Mouse (Mus musculus) hindbrain, embryonic 10.5 days (tissue): ENCODE results near the gene Bcap31. TPM values are rescaled to one million over a fixed set of nuclear protein-coding genes. Genes with fewer than 3 reads are reported as not detected.

Experiments used
- DNase-seq: peaks from one replicate; pipeline ENCODE4 v3.0.0-alpha.2; 2017; ENCODE audit warnings: low spot score
- H3K27ac ChIP-seq: fragments of 300-500 bp; sonication (generic); 2 replicates; pipeline ENCODE4 v1.5.1; 2016; ENCODE audit warnings: mild to moderate bottlenecking, moderate library complexity
- H3K27me3 ChIP-seq: fragments of 300-500 bp; sonication (generic); 2 replicates; pipeline ENCODE4 v1.6.1; 2016; ENCODE audit warnings: mild to moderate bottlenecking; ENCODE audit not compliant: poor library complexity, insufficient read depth, severe bottlenecking
- H3K36me3 ChIP-seq: fragments of 300-500 bp; sonication (generic); 2 replicates; pipeline ENCODE4 v1.6.1; 2016; ENCODE audit warnings: mild to moderate bottlenecking, moderate library complexity
- H3K4me1 ChIP-seq: fragments of 300-500 bp; sonication (generic); replicated peaks from 2 replicates; pipeline ENCODE4 v1.6.1; 2016; ENCODE audit warnings: mild to moderate bottlenecking
- H3K4me3 ChIP-seq: fragments of 300-500 bp; sonication (generic); 2 replicates; pipeline ENCODE4 v1.5.1; 2016; ENCODE audit warnings: mild to moderate bottlenecking, moderate library complexity
- H3K9me3 ChIP-seq: fragments of 300-500 bp; sonication (generic); 2 replicates; pipeline ENCODE4 v1.6.1; 2016; ENCODE audit warnings: mild to moderate bottlenecking, moderate library complexity
- WGBS: fragments of 180-500 bp; shearing (Covaris S2); methylation state at CpG from one replicate; pipeline ENCODE4 v1.1.7; 2016; 5-methylcytosine and 5-hydroxymethylcytosine counted together
- polyA plus RNA-seq: library from polyadenylated mRNA; unstranded; fragments of >200 nt; fragmentation: Nextera tagmentation; extraction: Ambion mirVana; gene quantifications from 2 replicates; pipeline ENCODE4 v1.2.1, GENCODE M21; 2016

Bcap31 gene
- polyA plus RNA-seq, 1 experiment from 2014 or later = 144 TPM

DNA sequence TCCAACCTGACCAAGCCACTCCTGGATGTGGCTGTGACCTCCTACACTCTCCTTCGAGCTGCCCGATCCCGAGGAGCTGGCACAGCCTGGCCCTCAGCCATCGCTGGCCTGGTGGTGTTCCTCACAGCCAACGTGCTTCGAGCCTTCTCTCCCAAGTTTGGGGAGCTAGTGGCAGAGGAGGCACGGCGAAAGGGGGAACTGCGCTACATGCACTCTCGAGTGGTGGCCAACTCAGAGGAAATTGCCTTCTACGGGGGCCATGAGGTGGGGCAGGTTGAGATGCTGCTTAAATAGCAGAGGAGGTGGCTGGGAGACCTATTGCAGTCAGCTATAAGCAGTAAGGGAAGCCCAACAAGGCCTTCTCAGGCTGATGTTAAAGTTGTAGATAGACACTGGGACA lies 1.7 kb upstream of the Bcap31 start:
- Histone ChIP-seq H3K36me3 (peaks cover 15% of the 10 kb centered on the region; the same call in 1 of the 2 replicates), H3K4me1 (peaks cover 34% of the 10 kb centered on the region), H3K4me3 (peak overlapping the region; percentile 60), H3K27me3 (peaks cover 6% of the 10 kb centered on the region), H3K27ac (peak overlapping the region; percentile 86; the same call in 1 of the 2 replicates), H3K9me3 (no peaks in the 10 kb centered on the region)
- WGBS = 79% methylated on average over 11 of the region's 11 CpGs
- no peak for DNase-seq

DNA sequence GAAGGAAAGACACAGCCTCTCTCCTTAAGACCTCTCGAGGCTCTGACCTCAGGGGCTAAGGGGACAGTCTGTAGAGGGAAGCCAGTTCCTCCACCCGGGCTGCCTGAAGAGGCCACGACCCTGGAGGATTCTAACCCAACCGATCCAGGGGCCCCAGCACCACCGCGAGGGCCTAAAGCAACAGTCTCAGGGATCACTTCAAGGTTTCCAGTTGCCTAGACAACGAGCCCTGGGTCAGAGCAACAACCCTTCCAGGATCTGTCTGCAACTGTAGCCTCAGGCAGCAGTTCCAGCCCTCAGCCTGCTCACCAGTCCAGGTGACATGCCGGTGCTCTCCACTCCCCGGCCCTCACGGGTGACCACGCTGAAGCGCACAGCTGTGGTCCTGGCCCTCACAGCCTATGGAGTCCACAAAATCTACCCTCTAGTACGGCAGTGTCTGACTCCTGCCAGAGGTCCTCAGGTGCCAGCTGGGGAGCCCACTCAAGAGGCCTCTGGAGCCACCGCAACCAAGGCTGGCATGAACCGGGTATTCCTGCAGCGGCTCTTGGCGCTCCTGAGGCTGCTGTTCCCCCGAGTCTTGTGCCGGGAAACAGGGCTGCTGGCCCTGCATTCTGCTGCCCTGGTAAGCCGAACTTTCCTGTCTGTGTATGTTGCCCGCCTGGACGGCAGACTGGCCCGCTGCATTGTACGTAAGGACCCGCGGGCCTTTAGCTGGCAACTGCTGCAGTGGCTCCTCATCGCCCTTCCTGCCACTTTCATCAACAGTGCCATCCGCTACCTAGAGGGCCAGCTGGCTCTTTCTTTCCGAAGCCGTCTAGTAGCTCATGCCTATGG lies 952 bp upstream of the Bcap31 start:
- 36% methylated on average over 30 of the region's 30 CpGs for WGBS
- peaks cover 34% of the 10 kb centered on the region for H3K4me1 ChIP-seq
- H3K36me3 ChIP-seq = peaks cover 22% of the 10 kb centered on the region
- H3K27ac ChIP-seq = peak overlapping the region; percentile 86
- H3K4me3 ChIP-seq = peak overlapping the region; percentile 60
- no peaks in the 10 kb centered on the region for H3K9me3 ChIP-seq
- H3K27me3 ChIP-seq = peaks cover 6% of the 10 kb centered on the region
- DNase-seq = no peak

DNA sequence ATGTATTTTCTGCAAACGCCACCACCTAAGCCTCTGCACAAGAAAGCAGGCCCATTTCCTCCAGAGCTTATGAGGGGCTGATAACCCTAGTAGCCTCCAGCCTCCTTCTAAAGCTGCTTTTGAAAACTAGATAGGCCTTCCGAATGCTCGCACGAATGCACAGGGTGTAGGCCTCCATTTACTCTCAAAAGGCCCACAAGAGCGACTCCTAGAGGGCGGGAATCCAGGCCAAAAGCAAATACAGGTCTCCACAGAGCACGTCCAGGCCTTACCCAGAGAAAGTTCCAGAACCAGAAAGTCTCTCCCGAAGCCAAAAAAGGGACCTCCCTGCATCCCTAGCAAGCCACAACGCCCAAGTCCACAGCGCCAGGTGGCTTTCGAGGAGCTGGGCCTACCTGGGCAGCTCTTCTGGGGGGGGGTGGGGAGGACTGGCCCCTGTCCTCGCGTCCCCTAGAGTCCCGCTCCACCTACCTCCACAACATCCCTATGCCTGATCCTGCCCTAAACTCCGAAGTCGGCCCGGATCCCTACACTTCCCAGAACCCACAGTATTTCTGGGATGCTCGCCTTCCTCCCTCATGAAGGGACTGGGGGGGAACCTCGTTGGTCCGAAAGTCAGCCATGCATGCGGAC lies 383 bp downstream of the Bcap31 start:
- H3K27me3 ChIP-seq = peaks cover 6% of the 10 kb centered on the region
- WGBS = 25% methylated on average over 21 of the region's 21 CpGs
- no peaks in the 10 kb centered on the region for H3K9me3 ChIP-seq
- H3K4me3 ChIP-seq = peak overlapping the region; percentile 60
- DNase-seq = peak; percentile 21
- peaks cover 33% of the 10 kb centered on the region for H3K36me3 ChIP-seq
- peak overlapping the region; percentile 86 for H3K27ac ChIP-seq
- peaks cover 34% of the 10 kb centered on the region for H3K4me1 ChIP-seq

- no peak overlapping the region for H3K4me3 ChIP-seq
- no peaks in the 10 kb centered on the region for H3K4me1 ChIP-seq
- no peaks in the 10 kb centered on the region for H3K9me3 ChIP-seq
- no peaks in the 10 kb centered on the region for H3K27me3 ChIP-seq
- H3K36me3 ChIP-seq = peaks cover 49% of the 10 kb centered on the region
- no peak for DNase-seq
- H3K27ac ChIP-seq = no peak overlapping the region
- 93% methylated on average over 1 of the region's 1 CpGs for WGBS
These were observed 15.5 kb downstream of the Bcap31 start for GRCm38 (mm10) chrX:73700472-73700871.

DNA sequence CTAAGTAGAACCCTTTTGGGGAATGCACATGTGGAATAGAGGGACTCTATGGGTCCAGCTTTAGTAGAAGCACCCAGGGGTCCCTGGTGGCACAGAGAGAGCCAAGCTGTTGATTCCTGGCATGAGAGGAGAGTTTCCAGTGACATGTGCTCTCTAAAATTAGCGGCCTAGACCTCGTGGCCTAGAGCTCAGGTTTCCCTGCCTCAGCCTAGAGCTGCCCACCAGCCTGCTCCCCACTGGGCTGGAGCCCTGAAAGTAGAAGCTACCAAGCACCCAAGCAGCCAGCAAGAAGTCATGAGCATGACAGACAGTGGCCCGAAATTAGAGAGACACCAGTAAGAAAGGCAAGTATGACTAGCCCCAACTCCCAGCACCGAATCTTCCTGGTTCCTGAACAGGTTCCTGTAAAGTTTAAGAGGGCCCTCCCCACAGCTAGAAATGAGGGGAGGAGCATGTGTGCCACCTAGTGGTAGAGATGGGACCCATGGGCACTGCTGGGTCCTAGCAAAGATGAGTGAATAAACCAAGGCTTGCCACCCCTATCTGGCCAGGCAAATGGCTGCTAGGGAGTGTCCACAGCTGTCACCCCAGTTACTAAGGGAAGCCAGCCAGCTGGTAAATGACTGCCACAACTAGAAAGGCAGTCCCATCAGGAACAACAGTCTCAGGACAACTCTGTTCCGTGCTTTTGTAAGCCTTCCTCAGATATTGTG lies 24.9 kb downstream of the Bcap31 start:
- H3K36me3 ChIP-seq = peaks cover 59% of the 10 kb centered on the region
- no peaks in the 10 kb centered on the region for H3K4me1 ChIP-seq
- H3K27ac ChIP-seq = no peak overlapping the region
- WGBS = 85% methylated on average over 5 of the region's 5 CpGs
- no peak overlapping the region for H3K4me3 ChIP-seq
- peak; percentile 5 for DNase-seq
- no peaks in the 10 kb centered on the region for H3K27me3 ChIP-seq
- H3K9me3 ChIP-seq = no peaks in the 10 kb centered on the region

GRCm38 (mm10) chrX:73685629-73686028 lies 30.3 kb downstream of the Bcap31 start:
- Histone ChIP-seq H3K36me3 (peaks cover 91% of the 10 kb centered on the region), H3K9me3 (no peaks in the 10 kb centered on the region), H3K27me3 (no peaks in the 10 kb centered on the region), H3K4me1 (no peaks in the 10 kb centered on the region), H3K27ac (no peak overlapping the region), H3K4me3 (no peak overlapping the region)
- DNase-seq = no peak
- WGBS = 87% methylated on average over 3 of the region's 3 CpGs

GRCm38 (mm10) chrX:73684978-73685377 lies 31.0 kb downstream of the Bcap31 start:
- no peaks in the 10 kb centered on the region for H3K9me3 ChIP-seq
- peaks cover 93% of the 10 kb centered on the region for H3K36me3 ChIP-seq
- no peaks in the 10 kb centered on the region for H3K4me1 ChIP-seq
- DNase-seq = no peak
- H3K4me3 ChIP-seq = no peak overlapping the region
- no peak overlapping the region for H3K27ac ChIP-seq
- no peaks in the 10 kb centered on the region for H3K27me3 ChIP-seq

- no peak overlapping the region for H3K4me3 ChIP-seq
- 92% methylated on average over 2 of the region's 2 CpGs for WGBS
- no peaks in the 10 kb centered on the region for H3K27me3 ChIP-seq
- H3K4me1 ChIP-seq = no peaks in the 10 kb centered on the region
- H3K9me3 ChIP-seq = no peaks in the 10 kb centered on the region
- no peak for DNase-seq
- H3K27ac ChIP-seq = no peak overlapping the region
- H3K36me3 ChIP-seq = peaks cover 95% of the 10 kb centered on the region
These were observed 31.8 kb downstream of the Bcap31 start for GRCm38 (mm10) chrX:73684156-73684555.

DNA sequence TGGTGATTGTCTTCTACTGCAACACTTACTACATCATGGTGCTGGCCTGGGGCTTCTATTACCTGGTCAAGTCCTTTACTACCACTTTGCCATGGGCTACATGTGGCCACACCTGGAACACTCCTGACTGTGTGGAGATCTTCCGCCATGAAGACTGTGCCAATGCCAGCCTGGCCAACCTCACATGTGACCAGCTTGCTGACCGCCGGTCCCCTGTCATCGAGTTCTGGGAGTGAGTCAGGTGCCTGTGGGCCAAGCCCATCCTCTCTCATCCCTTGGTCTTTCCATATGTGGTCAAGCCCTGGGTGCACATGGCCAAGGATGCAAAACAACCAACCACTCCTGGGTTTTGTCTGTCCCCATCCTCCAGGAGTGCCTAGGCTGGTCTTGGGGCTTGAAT lies 39.3 kb downstream of the Bcap31 start:
- Histone ChIP-seq H3K4me1 (peaks cover 24% of the 10 kb centered on the region), H3K4me3 (no peak overlapping the region), H3K36me3 (peaks cover 59% of the 10 kb centered on the region), H3K9me3 (no peaks in the 10 kb centered on the region), H3K27ac (no peak overlapping the region), H3K27me3 (peaks cover 12% of the 10 kb centered on the region; the same call in 1 of the 2 replicates)
- no peak for DNase-seq
- WGBS = 98% methylated on average over 4 of the region's 4 CpGs

GRCm38 (mm10) chrX:73675231-73675630 lies 40.7 kb downstream of the Bcap31 start:
- DNase-seq = no peak
- WGBS = 83% methylated on average over 2 of the region's 2 CpGs
- Histone ChIP-seq H3K9me3 (no peaks in the 10 kb centered on the region), H3K4me1 (peaks cover 24% of the 10 kb centered on the region), H3K27me3 (peaks cover 12% of the 10 kb centered on the region; the same call in 1 of the 2 replicates), H3K4me3 (no peak overlapping the region), H3K36me3 (peaks cover 45% of the 10 kb centered on the region), H3K27ac (no peak overlapping the region)

DNA sequence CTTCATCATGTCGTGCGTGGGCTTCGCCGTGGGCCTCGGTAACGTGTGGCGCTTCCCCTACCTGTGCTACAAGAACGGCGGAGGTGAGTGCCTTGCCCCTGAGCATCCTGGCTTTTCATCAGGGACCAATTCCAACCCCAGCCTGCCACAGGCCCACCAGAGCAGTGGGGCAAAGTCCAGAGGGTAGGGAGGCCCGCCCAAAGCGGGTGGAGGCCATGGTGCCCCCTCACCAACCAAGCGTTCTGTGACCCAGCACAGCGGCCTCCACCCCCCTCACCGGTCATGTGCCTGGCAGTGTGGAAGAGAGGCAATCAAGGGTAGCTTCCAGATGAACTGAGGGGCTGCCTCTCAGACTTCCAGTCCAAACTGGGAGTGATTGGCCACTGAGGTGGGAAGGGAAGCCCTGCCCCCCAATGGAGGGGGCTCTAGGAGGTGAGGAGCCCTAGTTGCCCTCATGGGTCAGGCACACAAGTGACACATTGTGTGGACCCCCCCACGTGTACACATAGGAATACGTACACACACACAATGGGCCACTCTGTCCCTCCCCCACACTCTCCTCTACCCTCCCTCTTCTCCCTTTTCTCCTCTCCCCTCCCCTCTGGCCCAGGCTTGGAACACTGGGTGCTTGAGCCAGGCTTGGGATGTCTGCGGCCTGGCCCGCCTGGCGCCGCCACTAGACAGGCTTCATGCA lies 41.9 kb downstream of the Bcap31 start:
- peak overlapping the region; percentile 89 for H3K27ac ChIP-seq
- H3K4me3 ChIP-seq = peak overlapping the region; percentile 66
- peaks cover 24% of the 10 kb centered on the region for H3K4me1 ChIP-seq
- no peaks in the 10 kb centered on the region for H3K9me3 ChIP-seq
- 29% methylated on average over 20 of the region's 20 CpGs for WGBS
- DNase-seq = peak; percentile 20
- H3K27me3 ChIP-seq = peaks cover 12% of the 10 kb centered on the region; the same call in 1 of the 2 replicates
- H3K36me3 ChIP-seq = peaks cover 34% of the 10 kb centered on the region

DNA sequence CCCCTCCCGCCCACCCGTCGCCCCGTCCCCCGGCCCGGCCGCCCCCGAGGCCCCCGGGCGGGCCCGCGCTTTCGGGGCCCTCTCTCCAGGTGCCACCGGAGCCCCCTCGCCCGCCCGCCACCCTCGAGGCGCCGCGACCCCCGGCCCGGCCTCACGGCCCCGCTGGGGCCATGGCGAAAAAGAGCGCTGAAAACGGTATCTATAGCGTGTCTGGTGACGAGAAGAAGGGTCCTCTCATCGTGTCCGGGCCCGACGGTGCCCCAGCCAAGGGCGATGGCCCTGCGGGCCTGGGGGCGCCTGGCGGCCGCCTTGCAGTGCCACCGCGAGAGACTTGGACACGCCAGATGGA lies 42.4 kb downstream of the Bcap31 start:
- Histone ChIP-seq H3K36me3 (peaks cover 28% of the 10 kb centered on the region), H3K27me3 (peaks cover 12% of the 10 kb centered on the region; the same call in 1 of the 2 replicates), H3K4me3 (peak overlapping the region; percentile 66), H3K9me3 (no peaks in the 10 kb centered on the region), H3K27ac (peak overlapping the region; percentile 89), H3K4me1 (peaks cover 24% of the 10 kb centered on the region)
- 24% methylated on average over 42 of the region's 42 CpGs for WGBS
- DNase-seq = peak; percentile 10
